Mouse (Mus musculus) midbrain, embryonic 13.5 days (tissue): ENCODE measurements at regions not wholly inside any gene's neighbourhood (a gene's known extent, or its start where the extent isn't known, plus 50 kb on each side); places are given as distances from the start of the nearest gene placed in this dataset.

ENCODE experiments used
- ATAC-seq: fragments of 200-750 bp; cut with Nextera tagmentation; 2 replicates; pipeline ENCODE4 v1.8.0; 2017; ENCODE audit warnings: mild to moderate bottlenecking, moderate TSS enrichment, moderate library complexity
- H3K27ac ChIP-seq: fragments of 300-500 bp; sonication (generic); 2 replicates; pipeline ENCODE4 v1.5.1; 2015; ENCODE audit warnings: inconsistent platforms, mild to moderate bottlenecking, moderate library complexity
- H3K27me3 ChIP-seq: fragments of 300-500 bp; sonication (generic); 2 replicates; pipeline ENCODE4 v1.6.1; 2015; ENCODE audit warnings: mild to moderate bottlenecking, inconsistent platforms
- H3K36me3 ChIP-seq: fragments of 300-500 bp; sonication (generic); 2 replicates; pipeline ENCODE4 v1.6.1; 2015; ENCODE audit warnings: mild to moderate bottlenecking, inconsistent platforms
- H3K4me1 ChIP-seq: fragments of 300-500 bp; sonication (generic); replicated peaks from 2 replicates; pipeline ENCODE4 v1.6.1; 2015; ENCODE audit warnings: inconsistent platforms
- H3K4me2 ChIP-seq: fragments of 300-500 bp; sonication (generic); replicated peaks from 2 replicates; pipeline ENCODE4 v1.6.1; 2015; ENCODE audit warnings: moderate library complexity, mild to moderate bottlenecking, inconsistent platforms
- H3K4me3 ChIP-seq: fragments of 300-500 bp; sonication (generic); replicated peaks from 2 replicates; pipeline ENCODE4 v1.5.1; 2015; ENCODE audit warnings: mild to moderate bottlenecking, inconsistent platforms
- H3K9ac ChIP-seq: fragments of 300-500 bp; sonication (generic); replicated peaks from 2 replicates; pipeline ENCODE4 v1.6.1; 2015; ENCODE audit warnings: mild to moderate bottlenecking, inconsistent platforms
- H3K9me3 ChIP-seq: fragments of 300-500 bp; sonication (generic); 2 replicates; pipeline ENCODE4 v1.6.1; 2016; ENCODE audit warnings: mild to moderate bottlenecking, inconsistent platforms
- WGBS: fragments of 180-500 bp; shearing (Covaris S2); methylation state at CpG from one replicate; pipeline ENCODE4 v1.1.7; 2015; 5-methylcytosine and 5-hydroxymethylcytosine counted together

- no peak for ATAC-seq
- no peak overlapping the region for H3K9ac ChIP-seq
- 0 out of 2 replicates have a peak, but pooled peaks cover 4% of the 10 kb centered on the region for H3K4me1 ChIP-seq
- no peaks in the 10 kb centered on the region for H3K27me3 ChIP-seq
- no peak overlapping the region for H3K4me3 ChIP-seq
- H3K36me3 ChIP-seq: no peaks in the 10 kb centered on the region
- WGBS: 93% methylated on average over 5 of the region's 5 CpGs
- H3K4me2 ChIP-seq: no peak overlapping the region
- H3K27ac ChIP-seq: no peak overlapping the region
- no peaks in the 10 kb centered on the region for H3K9me3 ChIP-seq
Measured at GRCm38 (mm10) chr11:22648275-22648674, 136.4 kb downstream of the Tmem17 start.

GRCm38 (mm10) chr11:22650771-22651170 is 138.9 kb downstream of the Tmem17 start:
- Histone ChIP-seq H3K27ac (no peak overlapping the region), H3K9me3 (no peaks in the 10 kb centered on the region), H3K4me1 (0 out of 2 replicates have a peak, but pooled peaks cover 4% of the 10 kb centered on the region), H3K27me3 (no peaks in the 10 kb centered on the region), H3K4me3 (no peak overlapping the region), H3K36me3 (no peaks in the 10 kb centered on the region), H3K4me2 (no peak overlapping the region), H3K9ac (no peak overlapping the region)
- 87% methylated on average over 10 of the region's 10 CpGs for WGBS
- ATAC-seq: no peak

GRCm38 (mm10) chr11:22651313-22651712 is 139.4 kb downstream of the Tmem17 start:
- Histone ChIP-seq H3K27me3 (no peaks in the 10 kb centered on the region), H3K4me2 (no peak overlapping the region), H3K9me3 (no peaks in the 10 kb centered on the region), H3K4me3 (no peak overlapping the region), H3K27ac (no peak overlapping the region), H3K4me1 (no peaks in the 10 kb centered on the region), H3K36me3 (no peaks in the 10 kb centered on the region), H3K9ac (no peak overlapping the region)
- 83% methylated on average over 1 of the region's 1 CpGs for WGBS
- ATAC-seq: no peak

GRCm38 (mm10) chr11:22651911-22652310 is 140.0 kb downstream of the Tmem17 start:
- Histone ChIP-seq H3K36me3 (no peaks in the 10 kb centered on the region), H3K4me3 (no peak overlapping the region), H3K9ac (no peak overlapping the region), H3K9me3 (no peaks in the 10 kb centered on the region), H3K4me1 (no peaks in the 10 kb centered on the region), H3K4me2 (no peak overlapping the region), H3K27ac (no peak overlapping the region), H3K27me3 (no peaks in the 10 kb centered on the region)
- 80% methylated on average over 4 of the region's 4 CpGs for WGBS
- no peak for ATAC-seq

GRCm38 (mm10) chr11:22652931-22653330 is 141.0 kb downstream of the Tmem17 start:
- Histone ChIP-seq H3K9ac (no peak overlapping the region), H3K27ac (no peak overlapping the region), H3K36me3 (no peaks in the 10 kb centered on the region), H3K4me2 (no peak overlapping the region), H3K4me1 (no peaks in the 10 kb centered on the region), H3K9me3 (no peaks in the 10 kb centered on the region), H3K27me3 (no peaks in the 10 kb centered on the region), H3K4me3 (no peak overlapping the region)
- 81% methylated on average over 3 of the region's 3 CpGs for WGBS
- no peak for ATAC-seq

GRCm38 (mm10) chr11:22653366-22653765 is 141.5 kb downstream of the Tmem17 start:
- no peaks in the 10 kb centered on the region for H3K9me3 ChIP-seq
- no peak for ATAC-seq
- no peaks in the 10 kb centered on the region for H3K4me1 ChIP-seq
- no peak overlapping the region for H3K4me3 ChIP-seq
- no peak overlapping the region for H3K4me2 ChIP-seq
- H3K27ac ChIP-seq: no peak overlapping the region
- 84% methylated on average over 5 of the region's 5 CpGs for WGBS
- H3K27me3 ChIP-seq: no peaks in the 10 kb centered on the region
- no peaks in the 10 kb centered on the region for H3K36me3 ChIP-seq
- no peak overlapping the region for H3K9ac ChIP-seq

- no peaks in the 10 kb centered on the region for H3K36me3 ChIP-seq
Measured at GRCm38 (mm10) chr11:22657635-22658034, 145.7 kb downstream of the Tmem17 start.

GRCm38 (mm10) chr11:22661072-22661471 is 149.2 kb downstream of the Tmem17 start:
- 56% methylated on average over 5 of the region's 5 CpGs for WGBS
- Histone ChIP-seq H3K4me3 (no peak overlapping the region), H3K36me3 (no peaks in the 10 kb centered on the region), H3K9ac (no peak overlapping the region), H3K4me1 (peaks cover 11% of the 10 kb centered on the region), H3K4me2 (no peak overlapping the region), H3K27me3 (no peaks in the 10 kb centered on the region), H3K27ac (no peak overlapping the region), H3K9me3 (no peaks in the 10 kb centered on the region)
- ATAC-seq: no peak

More at GRCm38 (mm10) chr11:22657635-22658034, 145.7 kb downstream of the Tmem17 start:
- Histone ChIP-seq H3K4me1 (peaks cover 11% of the 10 kb centered on the region), H3K4me2 (no peak overlapping the region), H3K27ac (no peak overlapping the region), H3K27me3 (no peaks in the 10 kb centered on the region), H3K9me3 (no peaks in the 10 kb centered on the region), H3K4me3 (no peak overlapping the region), H3K9ac (no peak overlapping the region)
- no peak for ATAC-seq
- 45% methylated on average over 1 of the region's 1 CpGs for WGBS

GRCm38 (mm10) chr11:22661713-22662551 is 150.0 kb downstream of the Tmem17 start:
- no peak overlapping the region for H3K4me2 ChIP-seq
- no peak overlapping the region for H3K9ac ChIP-seq
- WGBS: 54% methylated on average over 10 of the region's 12 CpGs
- H3K27me3 ChIP-seq: no peaks in the 10 kb centered on the region
- no peak overlapping the region for H3K4me3 ChIP-seq
- peaks cover 11% of the 10 kb centered on the region for H3K4me1 ChIP-seq
- H3K9me3 ChIP-seq: no peaks in the 10 kb centered on the region
- ATAC-seq: peak; percentile 78
- no peak overlapping the region for H3K27ac ChIP-seq
- no peaks in the 10 kb centered on the region for H3K36me3 ChIP-seq

GRCm38 (mm10) chr11:22665978-22666377 is 154.1 kb downstream of the Tmem17 start:
- Histone ChIP-seq H3K27ac (no peak overlapping the region), H3K36me3 (no peaks in the 10 kb centered on the region), H3K9ac (no peak overlapping the region), H3K4me2 (no peak overlapping the region), H3K27me3 (no peaks in the 10 kb centered on the region), H3K4me1 (peaks cover 11% of the 10 kb centered on the region), H3K4me3 (no peak overlapping the region), H3K9me3 (no peaks in the 10 kb centered on the region)
- no peak for ATAC-seq
- 61% methylated on average over 4 of the region's 4 CpGs for WGBS

- Histone ChIP-seq H3K9ac (no peak overlapping the region), H3K4me2 (no peak overlapping the region), H3K4me1 (peaks cover 9% of the 10 kb centered on the region), H3K4me3 (no peak overlapping the region), H3K27ac (no peak overlapping the region), H3K27me3 (no peaks in the 10 kb centered on the region), H3K36me3 (no peaks in the 10 kb centered on the region), H3K9me3 (no peaks in the 10 kb centered on the region)
- WGBS: 89% methylated on average over 5 of the region's 5 CpGs
- ATAC-seq: no peak
Measured at GRCm38 (mm10) chr11:22666378-22666777, 154.5 kb downstream of the Tmem17 start.

GRCm38 (mm10) chr11:22668220-22668619 is 156.3 kb downstream of the Tmem17 start:
- H3K4me1 ChIP-seq: peaks cover 13% of the 10 kb centered on the region
- no peak for ATAC-seq
- no peak overlapping the region for H3K9ac ChIP-seq
- H3K27me3 ChIP-seq: no peaks in the 10 kb centered on the region
- 66% methylated on average over 2 of the region's 2 CpGs for WGBS
- no peak overlapping the region for H3K4me3 ChIP-seq
- H3K9me3 ChIP-seq: no peaks in the 10 kb centered on the region
- no peak overlapping the region for H3K4me2 ChIP-seq
- no peak overlapping the region for H3K27ac ChIP-seq
- no peaks in the 10 kb centered on the region for H3K36me3 ChIP-seq

- WGBS: 82% methylated on average over 4 of the region's 4 CpGs
- H3K4me2 ChIP-seq: no peak overlapping the region
- ATAC-seq: no peak
- H3K9me3 ChIP-seq: no peaks in the 10 kb centered on the region
- H3K4me1 ChIP-seq: peaks cover 13% of the 10 kb centered on the region
- H3K36me3 ChIP-seq: no peaks in the 10 kb centered on the region
- no peak overlapping the region for H3K9ac ChIP-seq
- H3K27me3 ChIP-seq: no peaks in the 10 kb centered on the region
- no peak overlapping the region for H3K4me3 ChIP-seq
- H3K27ac ChIP-seq: no peak overlapping the region
Measured at GRCm38 (mm10) chr11:22669267-22669666, 157.4 kb downstream of the Tmem17 start.
